Mouse (Mus musculus) frontal cortex, postnatal 10 days (tissue): ENCODE data around the gene Nop2.
A peak's percentile ranks its signal among the peaks of the same experiment; 100 is the strongest.

Source experiments
- DNase-seq, 2 experiments: peaks; one replicate each; pipeline ENCODE4 v3.0.0; 2022; ENCODE audit warnings: low spot score in 2 of 2, mixed read lengths in 1 of 2

Nop2 gene

DNA sequence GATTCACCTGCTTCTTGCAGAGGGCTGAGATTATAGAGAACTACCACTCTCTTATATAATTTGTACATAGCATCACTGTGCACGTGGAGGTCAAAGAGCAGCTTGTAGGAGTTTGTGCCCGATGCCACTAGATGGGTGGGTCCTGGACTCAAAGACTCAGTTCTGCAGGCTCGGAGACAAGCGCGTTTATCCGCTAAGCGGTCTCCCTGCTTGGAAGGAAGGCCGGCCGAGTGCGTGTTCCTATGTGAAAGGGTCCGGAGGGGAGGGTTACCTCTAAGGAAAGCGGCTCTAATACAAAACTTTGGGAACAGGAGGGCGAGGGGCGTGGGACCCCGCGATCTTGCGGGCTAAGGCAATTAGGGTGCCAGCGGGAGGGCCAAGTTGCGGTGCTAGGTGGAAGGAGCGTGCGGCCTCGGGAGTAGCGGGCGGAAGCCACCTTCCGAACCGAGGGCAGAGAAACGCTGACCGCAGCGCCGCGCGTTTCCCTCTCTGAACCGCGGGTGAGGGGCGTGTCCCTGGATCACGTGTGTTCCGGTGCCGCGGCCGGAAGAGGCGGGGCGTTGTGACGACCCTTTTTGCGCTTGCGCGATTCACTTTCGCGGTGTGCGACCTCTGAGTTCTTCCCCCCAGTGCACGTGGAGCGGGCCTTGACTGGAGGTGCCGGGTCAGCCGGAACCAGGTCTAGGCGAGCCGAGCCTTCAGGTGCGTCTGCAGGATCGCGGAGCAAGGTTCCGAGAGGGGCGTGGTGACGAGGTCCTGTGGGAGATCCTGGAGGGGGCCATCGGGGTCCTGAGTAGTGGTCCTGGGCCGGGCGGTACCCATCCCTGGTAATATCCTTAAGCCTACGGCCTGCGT is at the start of gene Nop2:
TSS of gene Nop2 (plus strand) at position 608 of the 855 bp plus-strand sequence.
- peak; percentile 80 to 84 for DNase-seq

DNA sequence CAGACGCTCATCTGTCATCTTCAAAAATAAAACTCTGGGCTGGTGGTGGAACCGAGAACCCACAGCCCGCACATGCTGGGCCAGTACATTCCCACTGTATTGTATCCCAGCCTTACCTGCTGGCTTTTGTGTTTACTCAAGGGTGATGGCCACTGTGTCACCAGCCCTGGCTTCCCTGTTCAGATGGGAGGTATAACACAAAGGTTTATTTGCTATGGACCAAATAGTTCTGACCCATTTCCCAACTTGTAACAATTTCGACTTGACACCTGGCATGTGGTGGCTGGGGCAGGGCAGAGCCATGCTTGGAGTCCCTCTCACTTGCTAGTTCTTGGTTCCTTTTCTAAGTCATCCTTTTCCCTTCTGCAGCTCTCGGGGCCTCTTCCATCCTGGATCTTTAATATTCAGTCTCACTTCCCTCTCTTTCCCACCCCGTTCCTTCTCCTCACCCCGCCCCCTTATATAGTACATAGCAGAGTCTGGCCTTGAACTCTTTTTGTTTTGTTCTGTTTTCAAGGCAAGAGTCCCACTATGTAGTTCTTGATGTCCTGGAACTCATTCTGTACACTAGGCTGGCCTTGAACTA is 48.8 kb upstream of the Nop2 start:
- no peak for DNase-seq

DNA sequence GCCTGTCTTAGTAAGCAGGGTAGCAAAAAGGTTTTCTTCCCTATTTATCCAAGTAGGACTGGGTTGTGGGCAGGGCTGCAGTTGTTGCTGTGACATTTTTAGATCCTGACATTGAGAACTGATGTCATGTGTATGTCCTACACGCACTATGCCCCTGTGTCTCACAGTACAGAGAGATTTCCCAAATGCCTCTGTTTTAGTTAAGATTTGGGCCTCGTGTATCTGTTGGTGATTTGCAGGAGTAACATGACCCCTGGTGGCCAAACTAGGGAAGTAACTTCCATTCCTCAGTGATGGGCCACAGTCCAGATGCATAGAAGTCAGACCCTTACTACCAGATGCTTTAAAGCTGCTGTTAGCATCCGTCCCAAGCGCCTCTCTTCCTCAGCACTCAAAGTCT is 47.3 kb upstream of the Nop2 start:
- peak in 1 of 2 experiments; percentile 52 for DNase-seq

DNA sequence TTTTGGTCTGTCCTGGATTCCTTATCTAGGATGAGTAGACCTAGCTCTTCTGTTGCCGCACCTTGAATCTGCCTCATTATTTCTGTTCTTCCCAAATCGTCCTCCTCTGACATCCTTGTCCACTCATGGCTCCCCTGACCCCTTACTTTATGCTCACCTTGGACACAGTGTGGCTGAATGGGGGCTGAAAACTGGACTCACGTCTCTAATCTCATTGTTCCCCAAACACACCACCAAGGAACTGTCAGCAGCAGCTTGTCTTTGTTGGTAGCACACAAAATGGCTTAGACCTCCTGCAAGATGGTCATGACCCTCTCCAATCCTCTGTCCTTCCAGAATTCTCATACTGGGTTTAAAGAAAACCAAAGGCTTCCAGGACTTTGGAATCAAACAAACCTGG is 43.8 kb upstream of the Nop2 start:
- DNase-seq: no peak

DNA sequence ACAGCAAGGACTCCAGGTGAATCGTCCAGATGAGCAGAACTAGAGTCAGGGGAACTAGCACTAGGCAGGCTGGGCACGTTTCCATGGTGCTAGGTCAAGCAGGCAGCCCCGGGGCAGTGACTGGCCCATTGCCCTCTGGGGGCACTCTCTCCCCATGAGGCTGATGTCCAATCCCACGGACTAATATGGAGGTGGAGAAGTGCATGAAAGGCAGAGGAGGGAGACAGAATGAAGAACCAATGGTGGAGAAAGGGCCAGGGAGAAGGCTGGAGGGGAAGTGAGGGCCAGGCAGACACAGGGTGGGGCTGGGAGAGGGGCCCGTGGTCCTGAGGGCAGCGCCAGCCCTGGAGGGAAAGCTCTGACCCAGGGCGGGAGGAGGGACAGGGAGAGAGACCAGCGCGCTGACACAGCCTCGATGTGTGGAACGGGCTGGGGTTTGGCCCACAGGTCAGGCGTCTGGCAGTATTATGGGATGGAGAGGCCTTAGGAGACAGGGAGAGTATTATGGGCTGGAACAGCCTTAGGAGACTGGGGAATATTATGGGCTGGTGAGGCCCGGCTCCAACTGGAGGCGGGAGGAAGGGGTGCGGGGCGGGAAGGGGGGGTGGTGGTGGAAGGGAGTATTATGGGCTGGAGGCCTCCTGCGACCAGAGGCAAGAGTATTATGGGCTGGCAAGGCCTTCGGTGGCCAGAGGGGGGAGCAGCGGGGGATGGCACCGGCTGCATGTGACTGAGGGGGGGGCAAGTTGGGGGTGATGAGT is 43.0 kb upstream of the Nop2 start:
- peak; percentile 73 to 75 for DNase-seq

DNA sequence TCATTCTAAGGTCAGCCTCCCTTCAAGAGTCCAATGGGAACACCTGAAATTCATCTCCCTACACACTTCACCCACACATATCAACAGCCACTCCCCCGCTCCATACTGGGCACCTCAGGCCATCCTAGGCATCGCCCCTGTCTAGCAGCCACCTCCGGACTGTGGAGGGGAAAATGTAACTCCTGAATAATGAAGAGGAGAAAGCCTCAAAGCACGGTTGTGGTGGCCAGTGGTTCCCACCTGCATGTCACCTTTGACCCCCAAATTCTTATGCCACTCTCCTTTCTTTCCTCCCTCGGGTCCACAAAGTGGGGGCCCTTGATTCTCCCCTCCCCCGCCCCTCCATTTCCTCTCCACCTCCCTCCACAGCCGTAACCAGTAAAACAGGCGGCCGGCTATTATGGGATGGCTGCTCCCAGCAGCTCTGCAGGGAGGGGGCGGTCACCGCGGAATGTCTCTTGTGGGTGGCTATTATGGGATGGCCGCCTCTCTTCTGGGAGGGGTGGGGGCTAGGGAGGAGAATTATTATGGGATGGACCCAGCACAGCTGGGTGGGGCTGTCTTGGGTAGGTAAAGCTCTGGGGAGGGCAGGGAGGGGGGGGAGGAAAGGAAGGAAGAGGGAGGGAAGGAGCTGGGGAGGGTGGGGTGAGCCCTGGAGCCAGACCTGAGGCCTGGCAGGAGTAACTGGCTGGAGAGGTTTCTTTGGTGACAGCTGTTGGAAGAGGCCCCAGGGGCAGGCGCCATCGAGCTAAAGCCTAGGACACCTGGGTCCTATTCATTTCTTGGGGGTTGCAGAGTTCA is 42.0 kb upstream of the Nop2 start:
- DNase-seq: peak; percentile 86 to 92

DNA sequence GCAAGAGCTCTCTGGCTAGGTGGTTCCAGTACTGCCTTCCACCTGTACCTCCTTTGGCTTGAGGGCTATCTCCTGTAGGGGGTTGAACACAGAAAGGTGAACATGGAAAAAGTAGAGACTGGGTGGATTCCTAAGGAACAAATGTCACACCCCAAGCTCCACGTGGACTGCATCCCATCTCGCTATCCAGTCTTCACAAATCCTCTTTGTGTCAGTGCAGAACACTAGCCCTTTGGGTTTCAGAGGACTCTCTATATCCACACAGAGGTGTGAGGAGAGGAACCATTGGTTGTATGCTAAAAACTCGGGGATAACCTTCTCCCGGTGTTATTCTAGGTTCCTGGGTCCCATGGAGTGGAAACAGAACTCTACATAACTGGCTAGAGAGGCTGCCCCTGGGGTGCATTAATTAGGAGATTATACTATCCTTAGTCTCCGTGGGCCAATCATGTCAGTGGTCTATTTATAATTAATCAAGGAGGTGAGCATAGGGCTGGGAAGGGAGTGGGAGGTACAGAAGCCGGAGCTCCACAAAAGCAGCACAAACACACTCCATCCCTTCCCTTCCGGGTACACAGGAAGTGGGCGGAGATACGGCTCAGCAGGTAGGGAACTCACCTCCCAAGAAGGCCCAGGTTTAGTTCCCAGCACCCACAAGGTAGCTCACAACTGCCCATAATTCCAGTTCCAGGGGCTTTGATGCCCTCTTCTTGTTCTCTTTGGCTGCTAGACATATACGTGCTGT is 41.2 kb upstream of the Nop2 start:
- DNase-seq: no peak

DNA sequence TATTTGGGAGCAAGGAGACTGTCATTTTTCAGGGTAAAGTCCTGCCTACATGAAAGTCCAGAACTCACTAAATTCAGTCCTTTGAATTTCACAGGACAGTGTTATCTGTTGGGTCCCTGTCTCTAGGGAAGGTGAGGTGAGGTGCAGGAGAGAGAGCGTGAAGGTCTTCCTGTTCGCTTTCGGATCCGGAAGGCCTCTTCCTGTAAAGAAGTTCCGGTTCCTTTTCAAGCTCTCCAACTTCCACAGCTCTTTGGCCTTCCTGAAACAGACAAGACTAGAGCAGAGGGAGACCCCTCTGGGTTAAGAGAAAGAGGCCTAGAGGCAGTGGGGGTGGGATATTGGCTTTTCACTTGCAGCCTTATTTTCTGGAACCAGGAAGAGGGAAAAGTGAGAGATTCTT is 39.3 kb upstream of the Nop2 start:
- no peak for DNase-seq

DNA sequence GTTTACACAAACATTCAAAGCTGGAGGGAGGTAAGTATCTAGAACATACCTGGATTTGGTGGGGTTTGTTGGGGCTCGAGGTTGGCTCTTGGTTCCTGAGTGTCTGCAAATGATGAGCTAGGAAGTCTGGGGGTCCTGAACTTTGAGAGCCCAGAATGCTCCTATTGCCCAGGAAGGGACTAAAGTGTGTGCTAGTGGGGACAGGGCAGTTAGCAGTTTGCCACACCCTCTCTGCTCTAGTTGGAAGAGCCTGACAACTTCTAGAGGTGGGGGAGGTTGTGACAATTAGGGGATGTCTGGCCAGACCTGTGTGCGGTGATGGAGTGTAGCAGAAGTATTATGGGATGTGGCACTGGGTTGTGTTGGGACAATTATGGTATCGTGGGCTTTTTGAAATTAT is 36.9 kb upstream of the Nop2 start:
- DNase-seq: no peak

DNA sequence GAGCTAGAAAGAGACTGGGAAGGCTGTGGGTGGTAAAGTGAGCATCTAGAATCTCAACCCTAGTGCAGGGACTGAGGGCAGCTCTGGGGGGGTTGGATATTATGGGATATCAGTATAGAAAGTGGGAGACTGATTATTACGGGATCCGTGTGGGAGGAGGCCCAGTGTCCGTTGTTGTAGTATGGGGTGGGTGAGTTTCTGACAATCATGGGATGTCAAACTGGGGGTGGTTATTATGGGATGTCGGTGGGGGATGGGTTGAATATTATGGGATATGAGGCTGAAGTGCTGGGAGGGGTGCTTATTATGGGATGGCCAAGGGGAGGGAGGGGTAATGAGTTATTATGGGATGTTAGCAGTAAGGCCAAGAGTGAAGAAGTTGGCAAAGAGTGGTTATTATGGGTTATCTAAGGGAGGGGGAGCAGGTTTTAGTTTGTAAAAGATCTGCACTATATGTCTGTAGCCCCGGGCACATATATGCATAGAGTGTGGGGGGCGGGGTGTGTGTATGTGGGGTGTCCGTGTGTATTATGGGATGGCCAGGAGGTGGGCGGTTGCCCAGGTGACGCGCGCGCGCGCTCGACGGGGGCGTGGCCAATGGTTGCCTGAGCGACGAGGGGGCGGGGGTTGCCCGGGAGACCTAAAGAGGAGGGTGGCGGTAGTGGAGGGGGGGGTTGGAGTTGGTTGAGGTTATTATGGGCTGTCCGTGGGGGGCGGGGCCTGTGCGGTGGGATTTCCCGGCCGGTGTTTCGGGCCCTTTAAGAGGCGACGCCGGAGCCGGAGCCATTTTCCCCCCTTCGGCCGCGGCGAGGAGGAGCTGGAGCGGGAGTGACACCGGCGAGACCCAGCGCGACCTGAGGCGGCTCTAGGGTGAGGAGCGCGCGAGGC is 36.1 kb upstream of the Nop2 start, which contains the start of gene Chd4:
TSS of gene Chd4 (plus strand) at position 591 of the 888 bp plus-strand sequence.
- DNase-seq: peak; percentile 95 to 96

DNA sequence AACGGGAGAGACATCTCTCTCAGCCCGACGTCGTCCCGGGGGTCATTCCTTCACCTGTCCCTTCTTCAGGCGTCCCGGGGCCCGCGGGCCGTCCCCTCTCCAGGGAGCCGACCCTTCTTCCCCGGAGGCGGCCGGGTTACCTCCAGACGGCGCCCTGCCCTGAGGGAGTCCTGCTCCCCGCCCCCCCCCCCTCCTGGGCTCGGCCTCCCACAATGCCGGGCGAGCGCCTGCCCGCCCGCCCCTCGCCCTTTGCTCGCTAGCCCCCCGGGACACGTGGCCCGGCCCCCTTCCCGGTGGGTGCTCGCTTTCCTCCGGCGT is 35.5 kb upstream of the Nop2 start:
- no peak for DNase-seq

DNA sequence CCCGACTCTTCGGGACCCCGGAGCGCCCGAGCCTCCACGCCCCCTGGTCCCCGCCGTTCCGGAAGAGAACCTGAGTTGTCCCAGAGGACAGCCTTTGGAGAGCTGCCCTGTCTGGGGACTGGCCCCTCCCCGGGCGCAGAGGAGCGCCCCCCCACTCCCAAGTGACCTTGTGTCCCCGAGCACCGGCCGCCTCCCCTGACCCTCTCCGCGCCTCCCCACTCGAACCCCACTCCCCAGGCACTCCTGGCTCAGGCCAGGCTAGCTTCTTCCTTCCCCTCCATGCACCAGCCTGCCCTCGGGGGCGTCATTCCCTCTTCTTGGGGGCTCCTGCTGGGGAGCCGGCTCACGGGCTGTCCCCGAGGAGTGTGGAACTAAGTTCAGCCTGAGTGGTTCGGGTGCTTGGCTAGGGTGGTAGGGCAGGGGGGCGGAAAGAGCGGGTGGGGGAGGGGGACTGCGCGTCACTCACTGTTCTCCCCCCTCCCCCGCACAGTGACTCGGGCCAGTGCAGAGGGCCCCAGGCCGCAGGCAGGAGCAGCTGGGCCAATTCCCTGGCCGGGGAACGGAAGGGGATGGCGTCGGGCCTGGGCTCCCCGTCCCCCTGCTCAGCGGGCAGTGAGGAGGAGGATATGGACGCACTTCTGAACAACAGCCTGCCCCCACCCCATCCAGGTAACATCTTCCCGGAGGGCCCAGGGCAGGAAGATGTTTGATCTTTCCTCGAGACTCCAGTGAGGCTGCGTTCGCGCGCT is 34.9 kb upstream of the Nop2 start:
- DNase-seq: peak; percentile 59 to 68

DNA sequence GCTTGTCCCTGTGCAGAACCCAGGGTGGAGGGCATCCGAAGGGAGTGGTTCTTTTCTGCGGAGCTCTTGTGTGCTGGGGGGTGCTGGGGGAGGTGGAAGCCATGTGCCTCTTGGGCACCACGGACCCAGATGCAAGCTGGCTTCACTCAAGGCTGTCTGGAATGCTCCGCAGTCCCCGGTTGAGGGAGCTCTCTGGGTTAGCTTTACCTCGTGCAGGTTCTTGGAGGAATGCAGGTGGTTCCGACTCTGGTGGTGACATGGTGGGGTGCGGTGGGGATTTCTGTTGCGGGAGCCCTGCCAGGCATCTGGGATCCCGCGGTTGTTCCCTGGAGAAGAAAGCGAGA is 34.4 kb upstream of the Nop2 start:
- no peak for DNase-seq

DNA sequence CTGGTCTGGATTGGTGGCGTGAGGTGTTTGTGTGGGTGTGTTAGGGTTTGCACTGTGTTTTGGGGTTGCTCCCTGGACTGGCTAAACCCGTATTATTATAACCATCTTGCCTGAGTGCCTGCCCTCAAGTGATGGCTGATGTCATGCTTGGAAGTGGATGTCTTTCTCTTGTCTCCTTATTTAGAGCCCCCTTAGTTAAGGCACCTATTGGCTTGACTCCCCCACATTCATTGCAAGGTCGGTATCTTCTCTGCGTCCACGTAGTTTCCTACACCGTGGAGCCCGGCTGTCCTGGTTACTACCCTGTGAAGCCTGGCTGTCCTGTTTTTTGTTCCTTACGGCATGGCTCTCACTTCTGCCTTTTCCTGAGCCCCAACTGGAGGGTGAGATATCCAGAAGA is 33.8 kb upstream of the Nop2 start:
- DNase-seq: no peak

DNA sequence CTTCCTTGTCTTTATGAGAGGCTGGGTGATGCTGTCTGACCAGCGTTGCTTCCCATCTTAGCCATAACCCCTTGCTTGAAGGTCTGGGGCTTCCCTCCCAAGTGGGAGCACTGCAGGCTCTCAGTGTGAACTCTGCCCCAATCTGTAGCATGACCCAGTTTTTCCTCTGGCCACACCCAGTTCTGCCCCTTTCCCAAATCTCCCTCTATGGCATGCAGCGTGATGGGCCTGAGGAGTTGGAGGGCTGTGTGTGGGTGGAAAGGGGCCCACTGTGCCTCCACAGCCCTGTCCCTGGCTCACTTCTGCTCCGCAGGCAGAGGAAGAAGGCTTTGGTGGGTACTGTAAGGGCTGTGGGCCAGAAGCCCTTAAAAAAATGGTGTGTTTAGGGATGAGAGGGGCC is 33.2 kb upstream of the Nop2 start:
- no peak for DNase-seq

DNA sequence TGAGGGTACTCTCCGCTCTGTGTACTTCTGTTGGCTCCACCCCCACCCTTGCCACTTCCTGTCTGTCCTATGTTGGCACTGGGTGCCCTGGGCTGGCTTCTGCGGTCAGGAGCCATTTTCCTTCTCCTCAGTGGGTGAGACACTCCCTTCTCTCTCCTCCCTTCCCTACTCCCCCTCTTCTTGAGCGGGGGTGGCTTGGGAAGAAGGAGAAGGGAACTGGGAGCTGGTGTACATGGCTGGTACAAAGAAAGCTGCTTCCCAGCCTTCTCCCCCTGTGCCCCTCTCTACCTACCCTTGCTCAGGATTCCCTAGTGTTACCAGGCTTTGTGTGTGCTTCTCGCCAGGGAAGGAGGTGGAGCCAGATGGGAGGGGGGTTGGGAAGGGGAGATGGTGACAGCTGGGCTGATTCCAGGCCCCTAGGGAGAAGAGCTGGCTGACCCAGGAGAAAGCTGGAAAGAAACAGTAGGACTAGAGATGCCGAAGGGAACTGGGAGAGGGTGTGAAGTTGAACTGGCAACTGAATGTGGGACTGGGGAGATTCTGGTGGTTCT is 32.2 kb upstream of the Nop2 start:
- no peak for DNase-seq

DNA sequence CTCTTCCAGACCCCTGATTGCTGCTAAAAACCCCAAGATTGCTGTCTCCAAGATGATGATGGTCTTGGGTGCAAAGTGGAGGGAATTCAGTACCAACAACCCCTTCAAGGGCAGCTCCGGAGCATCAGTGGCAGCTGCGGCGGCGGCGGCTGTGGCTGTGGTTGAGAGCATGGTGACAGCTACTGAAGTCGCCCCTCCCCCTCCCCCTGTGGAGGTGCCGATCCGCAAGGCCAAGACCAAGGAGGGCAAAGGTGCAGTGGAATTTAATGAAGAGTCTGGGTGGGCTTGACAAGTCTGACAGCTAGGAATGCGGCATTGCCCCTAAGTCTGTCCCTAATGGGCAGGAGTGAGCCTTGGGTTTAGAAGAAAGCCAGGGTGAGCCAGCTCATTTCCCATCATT is 30.3 kb upstream of the Nop2 start:
- no peak for DNase-seq

DNA sequence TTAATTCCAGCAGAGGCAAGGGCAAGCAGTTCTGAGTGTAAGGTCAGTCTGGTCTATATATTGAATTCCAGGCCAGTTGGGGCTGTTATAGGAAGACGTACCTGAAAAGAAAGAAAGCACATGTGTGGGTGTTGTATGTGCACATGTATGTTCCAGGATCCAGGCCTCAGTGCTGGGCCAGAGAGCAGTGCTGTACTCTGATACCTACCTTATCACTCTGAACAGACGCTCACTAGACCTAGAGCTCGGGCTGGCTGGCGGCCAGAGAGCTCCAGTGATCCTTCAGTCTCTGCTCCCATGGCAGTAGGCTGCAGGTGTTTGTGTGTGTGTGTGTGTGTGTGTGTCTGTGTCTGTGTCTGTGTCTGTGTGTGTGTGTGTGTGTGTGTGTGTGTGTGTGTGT is 27.5 kb upstream of the Nop2 start:
- DNase-seq: no peak

DNA sequence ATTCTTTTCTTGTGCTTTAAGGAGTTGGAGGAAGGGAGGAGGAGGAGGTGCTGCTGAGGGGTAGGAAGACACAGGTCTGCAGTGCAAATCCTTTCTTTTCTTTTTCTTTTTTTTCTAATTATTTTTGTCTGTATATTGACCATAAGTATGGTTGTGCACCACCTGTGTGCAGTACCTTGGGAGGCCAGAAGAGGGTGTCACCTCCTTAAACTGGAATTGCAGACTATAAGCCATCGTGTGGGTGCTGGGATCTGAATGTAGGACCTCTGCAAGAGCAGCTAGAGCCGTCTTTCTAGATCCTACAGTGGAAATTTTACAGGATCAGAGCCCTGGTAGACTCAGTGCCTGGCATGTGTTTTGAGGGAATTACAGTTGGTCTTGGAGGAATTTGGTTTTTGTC is 24.0 kb upstream of the Nop2 start:
- DNase-seq: no peak
